Mouse (Mus musculus) megakaryocyte, embryonic 14.5 days (primary cell): Measurements from ENCODE around the gene Tbxas1. TPM values are rescaled to one million over a fixed set of nuclear protein-coding genes. Genes with fewer than 3 reads are reported as not detected.
A peak's percentile ranks its signal among the peaks of the same experiment; 100 is the strongest.

ENCODE experiments used
- H3K27me3 ChIP-seq: replicated peaks from 2 replicates; pipeline ENCODE3; 2012; ENCODE audit warnings: inconsistent platforms
- H3K36me3 ChIP-seq: replicated peaks from 2 replicates; pipeline ENCODE3; 2012; ENCODE audit warnings: low read length, inconsistent platforms, mixed read lengths
- H3K4me1 ChIP-seq: 2 replicates; pipeline ENCODE4 v1.6.1; 2012; ENCODE audit warnings: inconsistent platforms
- H3K4me3 ChIP-seq: replicated peaks from 2 replicates; pipeline ENCODE3; 2012; ENCODE audit warnings: moderate library complexity, mild to moderate bottlenecking, inconsistent platforms
- H3K9me3 ChIP-seq: 2 replicates; pipeline ENCODE4 v1.6.1; 2012; ENCODE audit warnings: inconsistent platforms
- FLI1 ChIP-seq: IDR thresholded peaks from 2 replicates; pipeline ENCODE4 v1.6.1; 2012; ENCODE audit warnings: low read length, inconsistent platforms, mixed read lengths
- GATA1 ChIP-seq: IDR thresholded peaks from 3 replicates; pipeline ENCODE4 v1.6.1; 2012; ENCODE audit warnings: mixed read lengths, low read length, inconsistent platforms, borderline replicate concordance
- polyA plus RNA-seq: library from polyadenylated mRNA; stranded (reverse); fragments of >175 nt; gene quantifications from 2 replicates; pipeline ENCODE4 v1.2.3, GENCODE M21; 2012; ENCODE audit warnings: low replicate concordance; ENCODE audit not compliant: insufficient read depth

The Tbxas1 gene
- polyA plus RNA-seq: 165 and 265 TPM in 2 replicates

- H3K4me3 ChIP-seq: peak within 1 kb of the TSS; percentile 99
- H3K9me3 ChIP-seq: no peaks in the 10 kb centered on the region
- no peak for TF ChIP-seq FLI1
- TF ChIP-seq GATA1: no peak
- H3K4me1 ChIP-seq: peaks cover 58% of the 10 kb centered on the region
- peaks cover 26% of the 10 kb centered on the region for H3K36me3 ChIP-seq
- peaks cover 2% of the 10 kb centered on the region for H3K27me3 ChIP-seq
Measured at GRCm38 (mm10) chr6:38875258-38876070, at the start of gene Tbxas1. Tbxas1 (plus strand) TSS chr6:38875404.

GRCm38 (mm10) chr6:38825886-38826285 lies 49.3 kb upstream of the Tbxas1 start:
- Histone ChIP-seq H3K36me3 (peaks cover 63% of the 10 kb centered on the region), H3K9me3 (no peaks in the 10 kb centered on the region), H3K4me3 (no peak overlapping the region), H3K27me3 (no peaks in the 10 kb centered on the region), H3K4me1 (peaks cover 95% of the 10 kb centered on the region)
- TF ChIP-seq GATA1: no peak
- no peak for TF ChIP-seq FLI1

- Histone ChIP-seq H3K9me3 (no peaks in the 10 kb centered on the region), H3K4me3 (no peak overlapping the region), H3K4me1 (peaks cover 95% of the 10 kb centered on the region), H3K27me3 (no peaks in the 10 kb centered on the region), H3K36me3 (peaks cover 63% of the 10 kb centered on the region)
- TF ChIP-seq GATA1: no peak
- no peak for TF ChIP-seq FLI1
Measured at GRCm38 (mm10) chr6:38826857-38827256, 48.3 kb upstream of the Tbxas1 start.

GRCm38 (mm10) chr6:38827435-38827834 lies 47.8 kb upstream of the Tbxas1 start:
- no peaks in the 10 kb centered on the region for H3K9me3 ChIP-seq
- no peak for TF ChIP-seq GATA1
- TF ChIP-seq FLI1: no peak
- peaks cover 95% of the 10 kb centered on the region for H3K4me1 ChIP-seq
- H3K27me3 ChIP-seq: no peaks in the 10 kb centered on the region
- peak overlapping the region; percentile 6 for H3K4me3 ChIP-seq
- H3K36me3 ChIP-seq: peaks cover 67% of the 10 kb centered on the region

GRCm38 (mm10) chr6:38828211-38828610 lies 47.0 kb upstream of the Tbxas1 start:
- H3K4me1 ChIP-seq: peaks cover 95% of the 10 kb centered on the region
- H3K9me3 ChIP-seq: no peaks in the 10 kb centered on the region
- no peak overlapping the region for H3K4me3 ChIP-seq
- H3K27me3 ChIP-seq: no peaks in the 10 kb centered on the region
- peaks cover 69% of the 10 kb centered on the region for H3K36me3 ChIP-seq
- TF ChIP-seq GATA1 (no peak), FLI1 (no peak)

- Histone ChIP-seq H3K4me3 (no peak overlapping the region), H3K36me3 (peaks cover 72% of the 10 kb centered on the region), H3K4me1 (peaks cover 93% of the 10 kb centered on the region), H3K9me3 (no peaks in the 10 kb centered on the region), H3K27me3 (no peaks in the 10 kb centered on the region)
- no peak for TF ChIP-seq FLI1
- TF ChIP-seq GATA1: no peak
Measured at GRCm38 (mm10) chr6:38829452-38829851, 45.8 kb upstream of the Tbxas1 start.

GRCm38 (mm10) chr6:38833721-38834120 lies 41.5 kb upstream of the Tbxas1 start:
- peaks cover 98% of the 10 kb centered on the region for H3K4me1 ChIP-seq
- TF ChIP-seq FLI1 (no peak), GATA1 (no peak)
- peaks cover 79% of the 10 kb centered on the region for H3K36me3 ChIP-seq

GRCm38 (mm10) chr6:38834727-38835126 lies 40.5 kb upstream of the Tbxas1 start:
- Histone ChIP-seq H3K36me3 (peaks cover 82% of the 10 kb centered on the region), H3K9me3 (no peaks in the 10 kb centered on the region), H3K27me3 (no peaks in the 10 kb centered on the region), H3K4me3 (peak overlapping the region; percentile 3), H3K4me1 (peaks cover 98% of the 10 kb centered on the region)
- no peak for TF ChIP-seq GATA1
- TF ChIP-seq FLI1: no peak

More at GRCm38 (mm10) chr6:38833721-38834120, 41.5 kb upstream of the Tbxas1 start:
- no peaks in the 10 kb centered on the region for H3K27me3 ChIP-seq
- peak overlapping the region; percentile 7 for H3K4me3 ChIP-seq
- no peaks in the 10 kb centered on the region for H3K9me3 ChIP-seq

GRCm38 (mm10) chr6:38835217-38835616 lies 40.0 kb upstream of the Tbxas1 start:
- TF ChIP-seq GATA1: no peak; the same call in 2 of the 3 replicates
- TF ChIP-seq FLI1: no peak
- no peak overlapping the region for H3K4me3 ChIP-seq
- no peaks in the 10 kb centered on the region for H3K9me3 ChIP-seq
- peaks cover 83% of the 10 kb centered on the region for H3K36me3 ChIP-seq
- H3K27me3 ChIP-seq: no peaks in the 10 kb centered on the region
- H3K4me1 ChIP-seq: peaks cover 98% of the 10 kb centered on the region

- Histone ChIP-seq H3K36me3 (peaks cover 79% of the 10 kb centered on the region), H3K4me3 (peak overlapping the region; percentile 26), H3K27me3 (no peaks in the 10 kb centered on the region), H3K4me1 (peaks cover 97% of the 10 kb centered on the region), H3K9me3 (no peaks in the 10 kb centered on the region)
- TF ChIP-seq GATA1: no peak
- no peak for TF ChIP-seq FLI1
Measured at GRCm38 (mm10) chr6:38838061-38838460, 37.1 kb upstream of the Tbxas1 start.
